Mouse (Mus musculus) G1E (cell line): ENCODE data around the gene Smap1.

Experiments used
- CTCF ChIP-seq: IDR thresholded peaks from 2 replicates; pipeline ENCODE4 v1.5.1; 2012; ENCODE audit warnings: low read depth, low read length, inconsistent platforms, mixed read lengths
- GATA1 ChIP-seq: IDR thresholded peaks from 2 replicates; pipeline ENCODE4 v1.6.1; 2012; ENCODE audit warnings: borderline replicate concordance, low read length, inconsistent platforms, mixed read lengths
- POLR2AphosphoS5 ChIP-seq: IDR thresholded peaks from 2 replicates; pipeline ENCODE4 v1.6.1; 2012; ENCODE audit warnings: low read depth, low read length, inconsistent platforms; ENCODE audit not compliant: insufficient replicate concordance
- TAL1 ChIP-seq: conservative IDR thresholded peaks from 2 replicates; pipeline ENCODE4 v1.6.1; 2012; ENCODE audit warnings: low read depth, low read length, inconsistent platforms, mixed read lengths

- TF ChIP-seq CTCF (no peak), POLR2AphosphoS5 (no peak), GATA1 (no peak), TAL1 (no peak)
Measured at GRCm38 (mm10) chr1:23928371-23928770, 6.3 kb upstream of the Smap1 start.
